Mouse (Mus musculus) heart, postnatal 25 days (tissue): ENCODE measurements around the gene Tex101. TPM values are rescaled to one million over a fixed set of nuclear protein-coding genes. Genes with fewer than 3 reads are reported as not detected.
"Not testable (repeated sequence)": the region's sequence is repeated elsewhere in the genome, so short reads cannot be mapped to it uniquely, and the experiment has no call there.

Experiments
- DNase-seq: peaks from one replicate; pipeline ENCODE4 v3.0.0; 2022; ENCODE audit warnings: low spot score
- intact Hi-C: fragments of 180-260 bp; cut with DNase I; formaldehyde crosslinking; loops from one replicate; pipeline ENCODE4 v1.15.1; 2025
- total RNA-seq, 2 experiments: library from RNA; stranded (reverse); gene quantifications; 2 replicates each; pipeline ENCODE4 v1.2.3; 2021

Tex101 gene
- not detected for total RNA-seq

- DNase-seq: no peak
- intact Hi-C loops: no loop called here
Measured at GRCm38 (mm10) chr7:24676575-24676974, at the start of gene Tex101. Tex101 (minus strand) TSS chr7:24676675.

- no peak for DNase-seq
- intact Hi-C loops: no loop called here
Measured at GRCm38 (mm10) chr7:24715039-24715438, 38.6 kb upstream of the Tex101 start.

- no peak for DNase-seq
- intact Hi-C loops: no loop called here
Measured at GRCm38 (mm10) chr7:24708832-24709292, 32.4 kb upstream of the Tex101 start, which contains the start of gene BC049730. BC049730 (plus strand) TSS chr7:24709242.

- DNase-seq, intact Hi-C loops: not testable (repeated sequence)
Measured at GRCm38 (mm10) chr7:24702841-24703240, 26.4 kb upstream of the Tex101 start.

GRCm38 (mm10) chr7:24697891-24698290, 21.4 kb upstream of the Tex101 start:
- intact Hi-C loops, DNase-seq: not testable (repeated sequence)

- DNase-seq, intact Hi-C loops: not testable (repeated sequence)
Measured at GRCm38 (mm10) chr7:24692693-24693092, 16.2 kb upstream of the Tex101 start.

GRCm38 (mm10) chr7:24687519-24687918, 11.0 kb upstream of the Tex101 start:
- DNase-seq, intact Hi-C loops: not testable (repeated sequence)

- intact Hi-C loops, DNase-seq: not testable (repeated sequence)
Measured at GRCm38 (mm10) chr7:24684121-24684520, 7.6 kb upstream of the Tex101 start.

GRCm38 (mm10) chr7:24671944-24672439, 4.5 kb downstream of the Tex101 start:
- intact Hi-C loops: loop anchor here (5.0 kb wide), 1 partner anchor 65 kb away; no protein-coding TSS in a partner anchor
- no peak for DNase-seq

GRCm38 (mm10) chr7:24664959-24665358, 11.5 kb downstream of the Tex101 start:
- intact Hi-C loops: loop anchor here (5.0 kb wide), 1 partner anchor 133 kb away; the partner anchor contains the start of gene Irgq
- DNase-seq: no peak

GRCm38 (mm10) chr7:24664301-24664700, 12.2 kb downstream of the Tex101 start:
- intact Hi-C loops: loop anchor here (5.0 kb wide), 1 partner anchor 132 kb away; the partner anchor contains the start of gene Irgq
- DNase-seq: no peak

- no peak for DNase-seq
- intact Hi-C loops: loop anchor here (2.0 to 5.0 kb wide), 2 partner anchors 60 to 130 kb away; partner anchors contain the start of gene Irgq
Measured at GRCm38 (mm10) chr7:24662575-24662974, 13.9 kb downstream of the Tex101 start.

GRCm38 (mm10) chr7:24661118-24661904, 15.2 kb downstream of the Tex101 start:
- no peak for DNase-seq
- intact Hi-C loops: loop anchor here (5.0 kb wide), 1 partner anchor 129 kb away; the partner anchor contains the start of gene Irgq

GRCm38 (mm10) chr7:24659737-24660357, 16.6 kb downstream of the Tex101 start:
- DNase-seq: no peak
- intact Hi-C loops: loop anchor here (5.0 to 10.0 kb wide), 2 partner anchors 128 to 185 kb away; partner anchors contain the start of gene Irgq

GRCm38 (mm10) chr7:24653681-24654080, 22.8 kb downstream of the Tex101 start:
- intact Hi-C loops: loop anchor here (2.0 to 10.0 kb wide), 2 partner anchors 53 to 179 kb away; no protein-coding TSS in a partner anchor

GRCm38 (mm10) chr7:24646486-24646885, 30.0 kb downstream of the Tex101 start:
- intact Hi-C loops: no loop called here

More at GRCm38 (mm10) chr7:24653681-24654080, 22.8 kb downstream of the Tex101 start:
- no peak for DNase-seq

GRCm38 (mm10) chr7:24644996-24645395, 31.5 kb downstream of the Tex101 start:
- intact Hi-C loops: no loop called here
- DNase-seq: no peak

More at GRCm38 (mm10) chr7:24646486-24646885, 30.0 kb downstream of the Tex101 start:
- no peak for DNase-seq

GRCm38 (mm10) chr7:24644492-24644891, 32.0 kb downstream of the Tex101 start:
- intact Hi-C loops: no loop called here

GRCm38 (mm10) chr7:24642491-24642890, 34.0 kb downstream of the Tex101 start:
- intact Hi-C loops: no loop called here
- no peak for DNase-seq

More at GRCm38 (mm10) chr7:24644492-24644891, 32.0 kb downstream of the Tex101 start:
- DNase-seq: no peak

- intact Hi-C loops: no loop called here
- DNase-seq: no peak
Measured at GRCm38 (mm10) chr7:24640450-24640849, 36.0 kb downstream of the Tex101 start.
